Mouse (Mus musculus) heart, adult 2 months (tissue): ENCODE measurements at regions not wholly inside any gene's neighbourhood (a gene's known extent, or its start where the extent isn't known, plus 50 kb on each side); places are given as distances from the start of the nearest gene placed in this dataset.

Experiments
- DNase-seq, 2 experiments: peaks; one replicate each; pipeline ENCODE4 v3.0.0; 2021
- H3K27ac ChIP-seq: fragments of 200-600 bp; 2 replicates; pipeline ENCODE4 v1.8.1; 2022
- H3K27me3 ChIP-seq: fragments of 200-500 bp; 2 replicates; pipeline ENCODE4 v1.6.1; 2012; ENCODE audit warnings: mild to moderate bottlenecking, low read length, inconsistent platforms, mixed read lengths; ENCODE audit not compliant: control insufficient read depth, insufficient read depth
- H3K36me3 ChIP-seq: fragments of 200-500 bp; 2 replicates; pipeline ENCODE4 v1.6.1; 2012; ENCODE audit warnings: low read length, inconsistent platforms; ENCODE audit not compliant: control insufficient read depth, insufficient read depth
- H3K4me1 ChIP-seq: fragments of 200-500 bp; 2 replicates; pipeline ENCODE4 v1.6.1; 2011; ENCODE audit warnings: low read length; ENCODE audit not compliant: control insufficient read depth, insufficient read depth
- H3K4me3 ChIP-seq: fragments of 200-600 bp; 2 replicates; pipeline ENCODE4 v1.8.1; 2022
- H3K79me2 ChIP-seq: fragments of 200-500 bp; replicated peaks from 2 replicates; pipeline ENCODE4 v1.6.1; 2012; ENCODE audit warnings: mild to moderate bottlenecking, inconsistent platforms, low read length, moderate library complexity, mixed read lengths; ENCODE audit not compliant: control insufficient read depth, insufficient read depth
- H3K9ac ChIP-seq: fragments of 200-500 bp; 2 replicates; pipeline ENCODE4 v1.6.1; 2012; ENCODE audit warnings: low read depth, mild to moderate bottlenecking, control low read depth, inconsistent platforms, low read length, mixed read lengths
- CTCF ChIP-seq: fragments of 200-600 bp; IDR thresholded peaks from 2 replicates; pipeline ENCODE4 v1.8.1; 2022; ENCODE audit warnings: antibody characterized with exemption, mild to moderate bottlenecking, moderate library complexity
- EP300 ChIP-seq: fragments of 200-500 bp; IDR thresholded peaks from 2 replicates; pipeline ENCODE4 v1.6.1; 2011; ENCODE audit warnings: low read depth, low read length, control low read depth; ENCODE audit not compliant: insufficient read depth
- POLR2A ChIP-seq: fragments of 200-500 bp; IDR thresholded peaks from 2 replicates; pipeline ENCODE4 v1.6.1; 2011; ENCODE audit warnings: mild to moderate bottlenecking, low read depth, low read length, control low read depth; ENCODE audit not compliant: insufficient read depth
- WGBS: fragments of 180-500 bp; shearing (Covaris S2); methylation state at CpG from one replicate; pipeline ENCODE4 v1.1.7; 2018; 5-methylcytosine and 5-hydroxymethylcytosine counted together
- intact Hi-C: fragments of 180-260 bp; cut with DNase I; formaldehyde crosslinking; loops from one replicate; pipeline ENCODE4 v1.15.1; 2025

DNA sequence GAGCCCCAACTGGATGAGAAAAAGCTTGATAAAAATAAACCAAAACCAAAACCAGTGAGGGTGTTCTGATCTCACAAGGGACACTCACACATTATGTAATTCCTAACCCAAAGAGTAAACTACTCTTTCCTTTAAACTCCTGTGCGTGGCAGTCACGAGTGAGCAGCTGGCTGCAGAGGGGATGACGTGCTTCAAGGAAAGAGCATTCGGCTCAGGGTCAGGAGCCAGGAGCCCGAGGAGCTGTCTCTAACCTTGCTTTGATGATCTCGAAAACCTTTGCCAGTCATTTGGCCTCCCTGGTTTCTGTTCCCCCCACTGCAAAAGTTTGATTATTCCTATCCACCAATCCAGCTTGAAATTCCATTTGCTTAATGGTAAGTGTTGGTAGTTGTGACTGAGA, 109.9 kb downstream of the Rsl24d1 start:
- 54% methylated on average over 6 of the region's 6 CpGs for WGBS
- Histone ChIP-seq H3K9ac (no peak overlapping the region), H3K27ac (no peak overlapping the region), H3K27me3 (no peaks in the 10 kb centered on the region), H3K4me3 (no peak overlapping the region), H3K4me1 (no peaks in the 10 kb centered on the region), H3K79me2 (no peaks in the 10 kb centered on the region), H3K36me3 (no peaks in the 10 kb centered on the region)
- no peak for TF ChIP-seq EP300
- no peak for TF ChIP-seq POLR2A
- no peak for TF ChIP-seq CTCF
- DNase-seq = no peak
- intact Hi-C loops = no loop called here

DNA sequence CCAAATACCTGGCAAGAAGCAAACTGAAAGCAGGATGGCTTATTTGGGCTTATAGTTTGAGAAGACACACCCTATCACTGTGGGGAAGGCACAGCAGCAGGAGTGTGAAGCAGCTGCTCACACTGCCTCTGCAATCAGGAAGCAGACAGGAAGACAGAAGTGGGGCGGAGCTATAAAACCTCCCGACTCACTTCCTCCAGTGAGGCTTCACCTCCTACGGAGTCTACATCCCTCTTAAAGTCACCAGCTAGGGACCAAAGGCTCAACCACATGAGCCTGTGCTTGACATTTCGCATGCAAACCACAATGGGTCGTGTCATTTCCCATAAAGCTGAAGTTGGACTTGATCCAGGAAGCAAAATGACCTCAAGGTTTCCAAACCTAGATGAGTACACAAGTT, 127.0 kb downstream of the Rsl24d1 start:
- Histone ChIP-seq H3K9ac (no peak overlapping the region), H3K27me3 (no peaks in the 10 kb centered on the region), H3K4me3 (no peak overlapping the region), H3K4me1 (no peaks in the 10 kb centered on the region), H3K36me3 (no peaks in the 10 kb centered on the region), H3K79me2 (no peaks in the 10 kb centered on the region), H3K27ac (no peak overlapping the region)
- no peak for DNase-seq
- intact Hi-C loops = no loop called here
- no peak for TF ChIP-seq CTCF
- TF ChIP-seq POLR2A = no peak
- no peak for TF ChIP-seq EP300
- 32% methylated on average over 5 of the region's 5 CpGs for WGBS

DNA sequence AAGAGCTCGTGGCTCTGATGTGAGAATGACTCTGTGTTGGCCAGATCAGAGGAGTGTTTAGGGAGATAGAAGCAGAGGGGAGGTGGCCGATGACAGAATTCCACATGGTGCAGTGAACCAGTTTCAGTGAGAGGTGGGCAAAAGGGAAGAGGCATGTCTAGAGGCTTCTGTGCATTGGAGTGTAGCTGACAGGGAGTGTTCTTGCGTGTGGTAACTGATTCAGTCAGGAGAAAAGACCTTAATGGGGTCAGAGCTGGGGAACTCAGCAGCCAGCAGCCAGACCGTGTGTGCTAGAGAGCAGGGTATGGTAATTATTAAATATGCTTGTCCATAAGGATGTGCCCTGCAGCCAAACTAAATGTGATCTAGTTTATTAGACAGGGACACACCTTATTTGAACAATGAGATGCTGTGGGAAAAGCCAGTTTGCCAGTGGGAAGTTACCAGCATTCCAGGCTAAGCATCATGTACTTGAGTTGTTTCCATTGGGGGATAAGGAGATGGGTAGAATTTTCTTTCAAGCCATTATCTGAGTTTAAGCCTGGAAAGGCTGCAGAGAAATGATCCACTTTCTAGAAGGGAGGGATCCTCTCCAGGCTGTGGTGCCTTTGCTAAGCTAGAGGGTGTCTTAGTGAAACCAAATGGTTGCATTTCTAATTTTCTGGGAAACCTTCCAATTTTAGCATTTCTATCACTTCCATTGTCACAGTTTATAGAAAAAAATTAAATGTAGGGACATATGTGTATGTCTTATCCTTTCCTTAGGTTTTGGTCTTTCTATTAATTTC, 129.5 kb downstream of the Rsl24d1 start:
- no peak for DNase-seq
- no peaks in the 10 kb centered on the region for H3K27me3 ChIP-seq
- no peak overlapping the region for H3K4me3 ChIP-seq
- H3K9ac ChIP-seq = no peak overlapping the region
- no peak overlapping the region for H3K27ac ChIP-seq
- H3K79me2 ChIP-seq = no peaks in the 10 kb centered on the region
- intact Hi-C loops = no loop called here
- TF ChIP-seq CTCF = no peak
- TF ChIP-seq EP300 = no peak
- TF ChIP-seq POLR2A = no peak
- WGBS = 71% methylated on average over 4 of the region's 4 CpGs
- no peaks in the 10 kb centered on the region for H3K36me3 ChIP-seq
- H3K4me1 ChIP-seq = no peaks in the 10 kb centered on the region

DNA sequence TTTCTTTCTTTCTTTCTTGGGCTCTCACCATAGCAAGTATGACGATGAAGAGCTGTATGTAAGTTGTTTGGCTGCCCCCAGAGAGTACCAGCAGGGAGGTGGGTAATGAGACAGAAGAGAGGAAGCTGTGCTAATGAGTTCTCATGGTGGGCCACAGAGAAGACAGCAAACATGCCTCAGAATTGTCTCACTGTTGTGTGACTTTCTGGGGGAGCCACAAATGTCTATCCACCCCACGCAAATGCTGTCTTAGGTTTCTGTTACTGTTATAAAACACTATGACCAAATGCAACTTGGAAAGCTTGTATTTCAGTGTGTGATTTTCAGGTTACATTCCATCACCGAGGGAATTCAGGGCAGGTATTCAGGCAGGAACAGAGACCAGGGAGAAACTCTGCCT, 131.0 kb downstream of the Rsl24d1 start:
- H3K9ac ChIP-seq = no peak overlapping the region
- intact Hi-C loops = no loop called here
- H3K27ac ChIP-seq = no peak overlapping the region
- WGBS = 81% methylated on average over 3 of the region's 3 CpGs
- no peaks in the 10 kb centered on the region for H3K79me2 ChIP-seq
- DNase-seq = no peak
- H3K27me3 ChIP-seq = no peaks in the 10 kb centered on the region
- no peak overlapping the region for H3K4me3 ChIP-seq
- H3K36me3 ChIP-seq = no peaks in the 10 kb centered on the region
- no peaks in the 10 kb centered on the region for H3K4me1 ChIP-seq
- TF ChIP-seq CTCF (no peak), POLR2A (no peak)

DNA sequence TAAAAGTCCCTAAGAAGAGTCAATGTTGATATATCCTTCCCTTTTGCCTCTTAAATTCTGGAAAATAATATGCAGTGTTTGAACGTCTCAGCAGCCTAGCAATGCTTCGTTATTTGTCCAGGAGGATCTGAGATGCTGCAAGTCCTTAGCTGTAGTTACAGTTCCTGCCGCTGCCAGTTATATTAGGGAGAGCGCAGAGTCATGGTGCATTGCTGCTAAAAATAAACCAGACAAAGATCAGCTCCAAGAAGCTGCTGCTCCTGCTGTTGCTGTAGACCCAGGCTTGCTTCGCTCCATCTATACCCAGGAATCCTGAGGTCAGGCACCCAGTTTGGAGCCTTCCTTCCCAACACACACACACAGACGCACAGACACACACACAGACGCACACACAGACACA, 132.3 kb downstream of the Rsl24d1 start:
- H3K4me1 ChIP-seq = no peaks in the 10 kb centered on the region
- H3K79me2 ChIP-seq = no peaks in the 10 kb centered on the region
- H3K36me3 ChIP-seq = no peaks in the 10 kb centered on the region
- intact Hi-C loops = no loop called here
- WGBS = 54% methylated on average over 7 of the region's 7 CpGs
- TF ChIP-seq EP300 = no peak
- no peak for TF ChIP-seq POLR2A
- TF ChIP-seq CTCF = peak; percentile 31
- H3K27me3 ChIP-seq = no peaks in the 10 kb centered on the region
- no peak overlapping the region for H3K4me3 ChIP-seq
- no peak for DNase-seq
- H3K27ac ChIP-seq = no peak overlapping the region
- no peak overlapping the region for H3K9ac ChIP-seq

DNA sequence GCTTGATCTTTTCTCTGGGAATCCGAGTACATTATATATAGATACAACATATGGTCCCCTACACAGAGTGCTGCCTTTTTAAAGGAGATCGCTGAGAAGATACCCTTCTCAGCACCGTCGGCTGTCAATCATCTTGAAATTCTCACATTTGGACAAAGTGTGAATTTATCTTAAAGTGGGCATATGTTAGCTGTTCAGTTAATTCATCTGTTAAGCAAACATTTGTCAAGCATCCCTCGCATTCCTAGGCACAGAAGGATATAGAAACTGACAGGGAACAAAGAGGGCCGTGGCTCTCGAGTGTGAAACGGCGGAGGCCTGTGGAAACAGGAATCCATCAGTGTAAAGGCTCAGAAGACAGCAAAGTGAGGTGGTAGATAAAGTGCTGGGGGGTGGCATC, 144.9 kb downstream of the Rsl24d1 start:
- Histone ChIP-seq H3K4me1 (no peaks in the 10 kb centered on the region), H3K79me2 (no peaks in the 10 kb centered on the region), H3K4me3 (no peak overlapping the region), H3K9ac (no peak overlapping the region), H3K36me3 (no peaks in the 10 kb centered on the region), H3K27me3 (no peaks in the 10 kb centered on the region), H3K27ac (no peak overlapping the region)
- intact Hi-C loops = no loop called here
- TF ChIP-seq POLR2A (no peak), EP300 (no peak), CTCF (no peak)
- no peak for DNase-seq
- WGBS = 67% methylated on average over 9 of the region's 9 CpGs
